Comparison of ENCODE assay signal across 16 mouse cellular contexts in genomic region chrX:12503581-12503980, GRCm38 (mm10).
"Had no signal": no experiment of that assay in that cellular context is flagged by ENCODE, and none has a peak within 500 bp of the region (broad histone marks: within the 10 kb centered on the region; RNA-seq: fewer than 3 reads in every experiment).

No protein-coding gene starts in this region.

- H3K4me3 ChIP-seq: neural tube, embryonic 13.5 days; neural tube, embryonic 15.5 days; stomach, embryonic 15.5 days had no signal

- H3K27me3 ChIP-seq: neural tube, embryonic 13.5 days; stomach, embryonic 15.5 days had no signal

- H3K27ac ChIP-seq: neural tube, embryonic 13.5 days; neural tube, embryonic 15.5 days; stomach, embryonic 15.5 days; stomach, postnatal 0 days had no signal

- H3K9me3 ChIP-seq: neural tube, embryonic 13.5 days; neural tube, embryonic 15.5 days; stomach, embryonic 15.5 days had no signal

- H3K9ac ChIP-seq: neural tube, embryonic 13.5 days; neural tube, embryonic 15.5 days; stomach, embryonic 15.5 days had no signal

- H3K4me1 ChIP-seq: neural tube, embryonic 13.5 days; neural tube, embryonic 15.5 days; stomach, embryonic 15.5 days had no signal

- H3K36me3 ChIP-seq: neural tube, embryonic 13.5 days; neural tube, embryonic 15.5 days; stomach, embryonic 15.5 days had no signal

- H3K4me2 ChIP-seq: neural tube, embryonic 13.5 days; neural tube, embryonic 15.5 days; stomach, embryonic 15.5 days had no signal

- DNase-seq: retina, postnatal 1 day; right cerebral cortex, adult 18-20 months; right cerebral cortex, postnatal 14 days; right cerebral cortex, postnatal 25 days; right cerebral cortex, postnatal 4 days; spleen, adult 18-20 months; thymus, adult 18-20 months; thymus, adult 2 months; thymus, postnatal 14 days; thymus, postnatal 25 days; thymus, postnatal 36 days; thymus, postnatal 4 days had no signal
